Mouse (Mus musculus) heart, embryonic 13.5 days (tissue): ENCODE results near the gene Oaz3. TPM values are rescaled to one million over a fixed set of nuclear protein-coding genes. Genes with fewer than 3 reads are reported as not detected.

Source experiments
- ATAC-seq: fragments of 200-750 bp; cut with Nextera tagmentation; 2 replicates; pipeline ENCODE4 v1.8.0; 2017; ENCODE audit warnings: moderate TSS enrichment; ENCODE audit not compliant: insufficient number of reproducible peaks, low FRiP score, low TSS enrichment; ENCODE audit errors: extremely low read depth
- H3K27ac ChIP-seq: fragments of 300-500 bp; sonication (generic); replicated peaks from 2 replicates; pipeline ENCODE4 v1.5.1; 2015; ENCODE audit warnings: moderate library complexity, mild to moderate bottlenecking, inconsistent platforms
- H3K27me3 ChIP-seq: fragments of 300-500 bp; sonication (generic); replicated peaks from 2 replicates; pipeline ENCODE4 v1.6.1; 2015; ENCODE audit warnings: mild to moderate bottlenecking, inconsistent platforms
- H3K36me3 ChIP-seq: fragments of 300-500 bp; sonication (generic); 2 replicates; pipeline ENCODE4 v1.6.1; 2015; ENCODE audit warnings: mild to moderate bottlenecking, inconsistent platforms
- H3K4me1 ChIP-seq: fragments of 300-500 bp; sonication (generic); 2 replicates; pipeline ENCODE4 v1.6.1; 2015; ENCODE audit warnings: inconsistent platforms
- H3K4me2 ChIP-seq: fragments of 300-500 bp; sonication (generic); 2 replicates; pipeline ENCODE4 v1.6.1; 2015; ENCODE audit warnings: inconsistent platforms, mild to moderate bottlenecking, moderate library complexity
- H3K4me3 ChIP-seq: fragments of 300-500 bp; sonication (generic); 2 replicates; pipeline ENCODE4 v1.5.1; 2015; ENCODE audit warnings: moderate library complexity, mild to moderate bottlenecking, inconsistent platforms
- H3K9ac ChIP-seq: fragments of 300-500 bp; sonication (generic); 2 replicates; pipeline ENCODE4 v1.6.1; 2015; ENCODE audit warnings: inconsistent platforms, mild to moderate bottlenecking, moderate library complexity
- H3K9me3 ChIP-seq: fragments of 300-500 bp; sonication (generic); 2 replicates; pipeline ENCODE4 v1.6.1; 2016; ENCODE audit warnings: inconsistent platforms
- WGBS: fragments of 180-500 bp; shearing (Covaris S2); methylation state at CpG from one replicate; pipeline ENCODE4 v1.1.7; 2015; ENCODE audit warnings: mixed read lengths; 5-methylcytosine and 5-hydroxymethylcytosine counted together
- polyA plus RNA-seq: library from polyadenylated mRNA; unstranded; fragments of >200 nt; fragmentation: Nextera tagmentation; extraction: Ambion mirVana; gene quantifications from 2 replicates; pipeline ENCODE4 v1.2.1, GENCODE M21; 2015

Gene Oaz3
- polyA plus RNA-seq: 0.27 and 0.38 TPM in 2 replicates

DNA sequence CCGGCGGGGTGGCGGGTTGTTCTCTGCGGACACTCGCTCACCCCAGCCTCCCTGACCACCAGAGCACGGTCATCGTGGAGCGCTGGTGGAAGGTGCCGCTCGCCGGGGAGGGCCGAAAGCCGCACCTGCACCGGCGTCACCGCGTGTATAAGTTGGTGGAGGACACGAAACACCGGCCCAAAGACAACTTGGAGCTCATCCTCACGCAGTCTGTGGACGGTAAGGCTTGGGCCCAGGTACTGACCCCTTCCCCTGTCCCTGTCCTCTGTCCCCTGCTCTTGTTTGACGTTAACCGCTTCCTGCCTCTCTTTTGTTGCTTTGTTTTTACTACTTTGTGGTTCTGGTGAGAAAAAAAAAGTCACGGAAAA lies at the start of gene Oaz3:
Gene Oaz3 (minus strand): TSS at position 319 of the 368 bp plus-strand sequence.
- Histone ChIP-seq H3K9me3 (no peaks in the 10 kb centered on the region), H3K27me3 (peaks cover 8% of the 10 kb centered on the region; the same call in 1 of the 2 replicates), H3K4me1 (peaks cover 10% of the 10 kb centered on the region), H3K9ac (peak within 1 kb of the TSS; percentile 97), H3K4me3 (peak within 1 kb of the TSS; percentile 72), H3K36me3 (peaks cover 42% of the 10 kb centered on the region), H3K4me2 (peak within 1 kb of the TSS; percentile 92), H3K27ac (peak within 1 kb of the TSS; percentile 80)
- ATAC-seq: peak; percentile 70; the same call in 1 of the 2 replicates
- WGBS: 2% methylated on average over 24 of the region's 24 CpGs

DNA sequence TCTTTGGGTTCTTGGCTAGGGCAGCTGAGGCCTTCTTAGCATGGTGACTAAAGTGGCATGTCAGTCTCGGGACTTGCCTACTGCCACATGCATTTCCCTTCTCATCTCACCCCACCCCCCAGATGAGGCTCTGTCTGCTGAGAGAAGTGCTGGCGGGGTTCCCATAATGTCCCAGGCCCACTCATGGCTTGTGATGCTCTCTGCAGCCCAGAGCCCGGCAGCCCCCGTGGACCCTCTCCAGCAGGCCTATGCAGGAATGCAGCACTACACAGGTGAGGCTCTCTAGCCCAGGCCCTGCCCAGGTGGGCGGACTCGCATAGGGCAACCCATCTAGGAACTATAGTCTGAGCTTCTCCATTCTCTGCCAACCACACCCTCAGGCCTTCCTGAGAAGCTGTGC lies 43.9 kb upstream of the Oaz3 start:
- Histone ChIP-seq H3K4me1 (peaks cover 21% of the 10 kb centered on the region), H3K9ac (no peak overlapping the region), H3K4me3 (no peak overlapping the region), H3K27ac (no peak overlapping the region), H3K27me3 (no peaks in the 10 kb centered on the region), H3K9me3 (no peaks in the 10 kb centered on the region), H3K4me2 (no peak overlapping the region), H3K36me3 (peaks cover 4% of the 10 kb centered on the region; the same call in 1 of the 2 replicates)
- WGBS: 55% methylated on average over 6 of the region's 6 CpGs
- no peak for ATAC-seq

DNA sequence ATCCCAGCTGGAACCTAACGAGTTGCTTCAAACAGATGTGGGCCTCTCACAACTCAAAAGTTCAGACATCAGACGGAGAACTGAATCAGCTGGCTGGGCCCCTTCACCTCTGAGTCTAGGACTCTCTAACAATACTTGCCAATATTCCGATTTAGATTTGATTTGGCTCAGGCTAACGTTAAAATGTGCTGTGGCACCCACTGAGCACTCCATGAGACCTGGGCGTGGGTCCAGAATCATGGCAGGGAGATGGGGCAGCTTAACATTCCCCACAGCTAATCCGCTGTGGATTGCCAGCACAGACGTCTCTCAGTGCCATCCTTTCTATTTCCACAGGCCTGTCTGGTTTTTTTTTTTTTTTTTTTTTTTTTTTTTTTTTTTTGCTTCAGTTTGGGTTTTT lies 42.2 kb upstream of the Oaz3 start:
- Histone ChIP-seq H3K27me3 (peaks cover 6% of the 10 kb centered on the region), H3K4me1 (peaks cover 27% of the 10 kb centered on the region), H3K9me3 (no peaks in the 10 kb centered on the region), H3K4me3 (no peak overlapping the region), H3K9ac (no peak overlapping the region), H3K27ac (no peak overlapping the region), H3K4me2 (no peak overlapping the region), H3K36me3 (peaks cover 3% of the 10 kb centered on the region; the same call in 1 of the 2 replicates)
- WGBS: 64% methylated on average over 7 of the region's 7 CpGs
- ATAC-seq: no peak

DNA sequence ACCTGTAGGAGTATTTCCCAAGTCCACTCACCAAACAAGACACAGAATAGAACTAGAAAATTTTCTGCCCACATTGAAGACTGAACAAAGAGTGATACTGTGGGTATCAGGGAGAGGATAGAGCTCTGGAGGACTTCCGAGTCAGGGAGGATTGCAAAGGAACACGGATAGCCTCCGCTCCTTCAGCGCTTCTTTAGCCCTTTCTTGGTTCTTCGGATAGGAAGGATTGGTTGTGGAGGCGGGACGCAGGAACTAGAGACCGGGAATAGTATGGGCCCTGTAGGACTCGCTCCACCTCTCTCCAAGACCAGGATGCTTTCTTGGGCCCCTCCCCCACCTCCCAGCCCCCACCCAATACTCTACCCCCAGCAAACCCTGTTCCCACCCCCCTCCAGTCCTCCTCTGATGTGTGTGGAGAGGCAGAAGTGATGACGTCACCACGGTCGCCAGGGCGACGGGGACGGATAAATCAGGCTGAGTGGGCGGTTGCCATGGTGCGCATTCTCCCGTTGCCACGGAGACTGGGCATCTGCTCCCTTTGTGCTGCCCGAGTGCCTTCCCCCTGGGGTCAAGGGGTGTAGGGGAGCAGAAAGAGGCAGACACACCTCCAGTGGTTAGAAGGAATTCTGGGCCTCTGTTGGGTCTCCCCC lies 40.2 kb upstream of the Oaz3 start:
- Histone ChIP-seq H3K4me2 (no peak overlapping the region), H3K36me3 (no peaks in the 10 kb centered on the region), H3K4me3 (no peak overlapping the region), H3K27me3 (peaks cover 26% of the 10 kb centered on the region), H3K4me1 (peaks cover 40% of the 10 kb centered on the region), H3K9ac (no peak overlapping the region), H3K9me3 (no peaks in the 10 kb centered on the region), H3K27ac (no peak overlapping the region)
- WGBS: 28% methylated on average over 20 of the region's 20 CpGs
- ATAC-seq: no peak

DNA sequence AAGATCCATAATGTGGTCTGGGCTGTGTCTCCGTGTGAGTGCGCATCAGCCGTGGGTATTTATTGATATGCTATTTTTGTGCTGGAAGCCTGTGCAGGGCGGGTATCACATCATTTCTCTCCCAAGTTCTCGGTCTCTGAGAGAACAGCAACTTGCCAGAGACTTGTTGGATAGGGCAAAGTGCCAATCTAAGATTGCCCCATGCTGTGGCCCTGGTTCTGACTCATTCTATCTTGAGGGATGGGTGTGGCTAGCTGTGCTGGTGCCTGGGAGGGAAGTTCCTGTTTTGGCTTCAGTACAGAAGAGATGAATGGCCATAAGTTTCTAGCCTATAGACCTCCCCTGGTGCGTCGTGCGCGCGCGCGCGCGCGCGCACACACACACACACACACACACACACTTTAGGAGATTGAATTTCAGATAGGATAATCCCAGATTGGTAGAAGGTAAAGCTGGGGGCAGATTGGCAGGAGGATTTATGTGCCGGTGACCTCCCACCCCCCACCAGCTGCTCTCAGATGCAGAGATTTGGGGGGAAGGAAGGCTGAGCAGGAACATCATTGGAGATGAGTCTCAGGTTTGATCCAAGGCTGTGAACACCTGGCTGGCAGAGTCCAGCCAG lies 39.2 kb upstream of the Oaz3 start:
- no peak for ATAC-seq
- Histone ChIP-seq H3K27me3 (peaks cover 37% of the 10 kb centered on the region), H3K36me3 (no peaks in the 10 kb centered on the region), H3K4me1 (peaks cover 43% of the 10 kb centered on the region), H3K4me2 (no peak overlapping the region), H3K9me3 (no peaks in the 10 kb centered on the region), H3K9ac (no peak overlapping the region), H3K4me3 (no peak overlapping the region), H3K27ac (no peak overlapping the region)
- WGBS: 71% methylated on average over 17 of the region's 17 CpGs

DNA sequence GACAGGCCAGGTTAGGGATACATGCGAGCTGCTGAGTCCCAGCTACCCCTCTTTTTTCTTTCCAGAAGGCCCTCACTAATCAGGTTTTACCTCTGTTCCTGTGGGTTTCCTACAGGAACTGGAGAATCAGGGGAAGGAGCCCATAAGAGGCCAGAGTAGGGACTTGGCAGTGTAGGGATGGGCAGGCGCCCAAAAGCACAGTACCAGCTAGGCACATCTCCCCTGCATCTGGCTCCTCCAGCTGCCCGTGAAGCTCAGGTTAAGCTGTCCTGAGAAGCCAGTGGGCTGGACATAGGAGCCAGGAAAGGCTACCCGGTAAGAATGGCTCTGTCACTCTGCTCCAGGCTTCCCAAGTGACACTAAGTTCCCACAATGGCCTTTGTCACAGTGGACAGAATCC lies 37.7 kb upstream of the Oaz3 start:
- no peak for ATAC-seq
- WGBS: 44% methylated on average over 4 of the region's 4 CpGs
- H3K9me3 ChIP-seq: no peaks in the 10 kb centered on the region

DNA sequence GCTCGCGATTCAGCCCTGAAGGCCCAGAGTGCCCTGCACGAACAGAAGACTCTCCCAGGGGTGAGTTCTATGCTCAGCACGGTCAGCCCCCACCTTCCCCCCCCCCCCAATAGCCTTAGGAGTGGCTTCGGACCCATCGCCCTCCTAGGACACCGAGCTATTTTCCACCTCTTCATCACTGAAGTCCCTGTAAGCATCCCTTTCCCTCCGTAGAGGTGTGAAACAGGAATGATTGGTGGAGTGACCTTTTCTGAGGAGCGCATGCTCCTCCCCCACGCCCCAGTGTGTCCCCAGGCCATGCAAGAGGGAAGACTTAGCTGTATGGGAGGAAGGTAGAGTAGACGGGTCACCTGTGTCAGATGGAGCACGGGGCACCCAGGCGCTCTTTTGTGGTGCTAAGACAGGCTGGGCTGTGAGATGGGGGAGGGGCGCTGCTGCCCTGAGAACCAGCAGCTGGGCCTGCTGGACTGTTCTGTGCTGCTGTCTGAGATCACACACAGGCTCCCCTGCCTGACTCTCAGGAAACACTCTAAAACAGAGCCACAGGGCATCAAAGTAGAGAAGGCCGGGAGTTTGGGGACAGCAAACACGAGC lies 36.7 kb upstream of the Oaz3 start, which contains the start of gene Riiad1:
Gene Riiad1 (minus strand): TSS at position 51 of the 594 bp plus-strand sequence.
- no peak for ATAC-seq
- Histone ChIP-seq H3K4me2 (peak within 1 kb of the TSS; percentile 64), H3K9ac (no peak within 1 kb of the TSS), H3K4me1 (peaks cover 36% of the 10 kb centered on the region), H3K36me3 (no peaks in the 10 kb centered on the region), H3K9me3 (no peaks in the 10 kb centered on the region), H3K27ac (no peak within 1 kb of the TSS), H3K4me3 (peak within 1 kb of the TSS; percentile 38), H3K27me3 (peaks cover 37% of the 10 kb centered on the region)
- 8% methylated on average over 16 of the region's 16 CpGs for WGBS

More for the DNA sequence above, 37.7 kb upstream of the Oaz3 start:
- Histone ChIP-seq H3K27ac (no peak overlapping the region), H3K27me3 (peaks cover 37% of the 10 kb centered on the region), H3K4me3 (no peak overlapping the region), H3K9ac (no peak overlapping the region), H3K36me3 (no peaks in the 10 kb centered on the region), H3K4me1 (peaks cover 36% of the 10 kb centered on the region), H3K4me2 (no peak overlapping the region)

DNA sequence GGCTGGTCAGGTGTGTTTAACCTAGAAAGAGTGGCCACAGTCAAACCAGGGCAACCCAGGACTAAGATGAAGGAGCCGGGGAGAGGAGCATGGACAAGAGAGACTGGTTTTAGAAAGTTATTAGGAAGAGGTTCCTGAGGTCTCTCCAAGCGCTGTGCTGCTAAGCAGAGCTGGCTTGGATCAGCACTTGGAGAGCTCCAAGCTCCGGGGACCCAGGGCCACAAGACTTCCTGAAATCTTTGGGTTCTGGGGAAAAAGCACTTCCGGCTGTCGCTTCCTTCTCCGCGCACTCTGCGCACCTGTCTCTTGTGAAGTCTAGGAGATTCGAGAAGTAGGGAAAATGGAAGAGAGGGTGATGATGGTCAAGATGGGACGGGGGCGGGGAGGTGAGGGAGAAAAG lies 35.8 kb upstream of the Oaz3 start:
- ATAC-seq: no peak
- Histone ChIP-seq H3K27ac (no peak overlapping the region), H3K36me3 (no peaks in the 10 kb centered on the region), H3K4me1 (peaks cover 32% of the 10 kb centered on the region), H3K9me3 (no peaks in the 10 kb centered on the region), H3K4me3 (peak overlapping the region; percentile 38), H3K27me3 (peaks cover 37% of the 10 kb centered on the region), H3K4me2 (peak overlapping the region; percentile 64), H3K9ac (no peak overlapping the region)
- WGBS: 3% methylated on average over 11 of the region's 11 CpGs

DNA sequence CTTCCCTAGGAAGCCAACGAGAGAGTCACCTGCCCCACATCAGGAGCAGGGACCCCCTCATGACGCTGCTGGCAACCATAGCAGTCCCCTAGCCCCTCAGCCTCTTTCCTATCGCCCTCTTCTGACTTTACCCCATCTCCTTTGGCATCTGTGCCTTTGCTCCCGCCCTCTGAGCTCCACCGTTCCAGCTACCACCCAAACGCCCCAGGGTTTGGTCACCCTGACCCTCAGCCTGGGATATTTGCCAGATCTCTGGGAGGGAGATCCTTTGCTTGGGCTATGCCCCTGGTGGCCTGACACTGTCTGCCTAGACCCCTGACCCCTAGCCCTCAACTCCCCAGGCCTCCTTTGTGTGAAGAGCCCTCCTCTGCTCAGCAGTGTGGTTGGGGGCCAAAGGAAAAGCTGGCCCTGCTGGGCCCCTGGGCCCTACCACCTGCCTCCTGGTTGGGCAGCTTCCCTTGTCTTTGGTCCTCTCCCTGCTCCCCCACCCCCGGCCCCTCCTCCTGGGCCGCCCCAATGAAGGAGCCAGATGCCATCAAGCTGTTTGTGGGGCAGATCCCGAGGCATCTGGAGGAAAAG lies 35.0 kb upstream of the Oaz3 start:
- Histone ChIP-seq H3K27ac (no peak overlapping the region), H3K36me3 (no peaks in the 10 kb centered on the region), H3K27me3 (peaks cover 37% of the 10 kb centered on the region), H3K9ac (no peak overlapping the region), H3K4me1 (peaks cover 35% of the 10 kb centered on the region), H3K4me3 (no peak overlapping the region; the same call in 1 of the 2 replicates), H3K4me2 (no peak overlapping the region), H3K9me3 (no peaks in the 10 kb centered on the region)
- no peak for ATAC-seq
- WGBS: 8% methylated on average over 9 of the region's 9 CpGs

DNA sequence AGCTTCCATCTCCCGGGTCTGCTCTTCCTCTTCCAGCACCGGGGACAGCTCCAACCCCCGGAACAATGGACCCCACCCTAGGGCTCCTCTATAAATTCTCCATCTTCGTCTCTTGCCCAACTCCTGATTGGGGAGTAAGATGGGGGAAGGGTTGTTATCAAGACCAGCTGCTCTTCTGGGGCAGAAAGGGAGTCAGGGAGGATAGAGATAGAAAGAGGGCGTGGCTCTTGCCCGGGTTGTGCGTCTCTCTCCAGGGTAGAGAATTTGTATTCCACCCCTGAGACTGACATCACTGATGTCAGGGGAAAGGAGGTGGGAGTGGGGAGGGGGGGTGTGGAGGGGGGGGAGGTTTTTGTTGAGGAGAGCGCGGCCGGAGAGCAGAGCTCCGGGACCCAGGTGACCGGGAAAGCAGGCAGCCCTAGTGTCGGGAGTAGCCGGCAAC lies 34.3 kb upstream of the Oaz3 start, which contains the start of gene Celf3:
Gene Celf3 (plus strand): TSS at position 315 of the 442 bp plus-strand sequence.
- Histone ChIP-seq H3K36me3 (no peaks in the 10 kb centered on the region), H3K27me3 (peaks cover 37% of the 10 kb centered on the region), H3K9ac (no peak within 1 kb of the TSS), H3K4me1 (peaks cover 40% of the 10 kb centered on the region), H3K4me2 (peak within 1 kb of the TSS; percentile 11; the same call in 1 of the 2 replicates), H3K27ac (no peak within 1 kb of the TSS), H3K9me3 (no peaks in the 10 kb centered on the region), H3K4me3 (no peak within 1 kb of the TSS; the same call in 1 of the 2 replicates)
- WGBS: 3% methylated on average over 14 of the region's 14 CpGs
- no peak for ATAC-seq

DNA sequence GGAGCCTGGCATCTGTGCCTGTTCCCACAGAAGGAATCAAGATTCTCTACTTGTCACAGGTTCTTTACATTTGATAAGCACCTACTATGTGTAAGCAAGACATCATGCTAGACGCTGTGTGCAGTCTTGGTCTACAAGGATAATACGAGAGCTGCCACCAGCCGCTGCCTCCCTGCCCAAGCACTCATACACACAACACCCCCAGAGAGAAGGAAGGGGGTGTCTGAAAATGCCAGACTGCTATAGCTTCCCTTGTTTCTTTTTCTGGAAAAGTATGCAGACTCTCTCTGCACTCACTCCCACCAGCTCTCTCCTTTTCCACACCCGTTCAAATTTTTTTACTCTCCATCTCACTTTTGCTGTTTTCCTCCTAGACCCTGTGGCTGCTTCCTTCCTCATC lies 33.7 kb upstream of the Oaz3 start:
- Histone ChIP-seq H3K27ac (no peak overlapping the region), H3K9ac (no peak overlapping the region), H3K4me2 (no peak overlapping the region), H3K9me3 (no peaks in the 10 kb centered on the region), H3K4me1 (peaks cover 40% of the 10 kb centered on the region), H3K36me3 (no peaks in the 10 kb centered on the region), H3K27me3 (peaks cover 37% of the 10 kb centered on the region), H3K4me3 (no peak overlapping the region)
- ATAC-seq: no peak
- WGBS: 53% methylated on average over 4 of the region's 4 CpGs
